Mouse (Mus musculus): ENCODE measurements around the gene Myl3.
A peak's percentile ranks its signal among the peaks of the same experiment; 100 is the strongest.

Myl3 gene

DNA sequence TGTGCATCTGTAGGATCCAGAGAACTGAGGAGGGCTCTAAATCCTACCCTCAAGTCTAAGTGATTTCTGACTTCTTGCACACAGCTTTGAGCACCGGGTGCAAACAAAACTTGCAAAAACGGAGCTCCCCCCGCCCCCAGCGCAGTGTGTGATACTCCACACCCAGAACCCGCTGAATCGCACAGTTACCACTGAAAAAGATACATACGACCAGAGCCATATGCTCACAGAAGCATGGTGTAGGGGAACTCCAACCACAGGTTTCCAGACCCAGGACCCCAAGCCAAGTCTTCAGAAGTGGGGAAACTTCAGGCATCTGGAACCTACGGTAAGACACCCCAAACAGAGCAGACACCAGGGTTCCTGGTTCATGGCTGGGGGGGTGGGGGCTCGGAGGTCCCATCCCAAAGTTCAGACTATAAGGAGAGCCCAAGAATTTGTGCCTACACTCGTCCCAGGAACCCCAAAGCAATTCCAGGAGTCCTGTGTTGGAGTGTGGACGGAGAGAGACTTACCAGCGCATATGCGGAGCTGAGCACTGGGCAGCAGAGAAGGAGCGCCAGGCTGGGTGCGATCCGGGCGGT is at the start of gene Myl3:
TSS of gene Myl3 (plus strand) at position 151 of the 584 bp plus-strand sequence.
- no peak for DNase-seq (ENCODE audit: low spot score)

DNA sequence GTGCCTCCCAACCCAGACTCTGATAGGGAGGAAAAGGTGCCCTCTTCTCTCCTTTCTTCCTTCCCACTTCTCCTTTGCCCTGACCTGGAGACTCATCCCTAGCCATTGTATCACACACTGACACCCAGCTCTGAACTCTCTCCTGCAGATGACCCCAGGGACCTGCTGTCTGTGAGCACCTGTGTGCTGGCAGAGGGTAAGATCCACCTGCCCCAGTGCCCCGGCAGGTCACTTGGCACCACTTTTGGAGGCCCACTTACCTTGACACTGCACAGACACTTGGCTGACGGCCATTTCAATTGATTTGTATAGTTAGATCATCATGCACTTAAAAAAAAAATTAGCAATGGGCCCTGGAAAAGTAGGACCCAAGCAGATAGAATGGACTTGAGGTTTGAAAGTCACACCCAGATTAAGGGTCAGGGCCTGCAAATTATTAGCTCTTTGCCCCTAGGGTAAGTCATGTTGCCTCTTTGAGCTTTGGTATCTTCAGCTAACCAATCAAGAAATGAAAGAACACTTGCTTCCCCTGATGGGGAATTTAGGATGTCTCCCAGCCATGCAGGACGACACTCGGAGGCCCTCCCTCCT is 46.4 kb upstream of the Myl3 start:
- DNase-seq (ENCODE audit: low spot score): no peak

- no peak for DNase-seq (ENCODE audit: low spot score)
Measured at GRCm38 (mm10) chr9:110696427-110696826, 45.2 kb upstream of the Myl3 start.

- no peak for DNase-seq (ENCODE audit: low spot score)
Measured at GRCm38 (mm10) chr9:110697465-110697864, 44.2 kb upstream of the Myl3 start.

- DNase-seq (ENCODE audit: low spot score): no peak
Measured at GRCm38 (mm10) chr9:110699574-110699973, 42.1 kb upstream of the Myl3 start.

DNA sequence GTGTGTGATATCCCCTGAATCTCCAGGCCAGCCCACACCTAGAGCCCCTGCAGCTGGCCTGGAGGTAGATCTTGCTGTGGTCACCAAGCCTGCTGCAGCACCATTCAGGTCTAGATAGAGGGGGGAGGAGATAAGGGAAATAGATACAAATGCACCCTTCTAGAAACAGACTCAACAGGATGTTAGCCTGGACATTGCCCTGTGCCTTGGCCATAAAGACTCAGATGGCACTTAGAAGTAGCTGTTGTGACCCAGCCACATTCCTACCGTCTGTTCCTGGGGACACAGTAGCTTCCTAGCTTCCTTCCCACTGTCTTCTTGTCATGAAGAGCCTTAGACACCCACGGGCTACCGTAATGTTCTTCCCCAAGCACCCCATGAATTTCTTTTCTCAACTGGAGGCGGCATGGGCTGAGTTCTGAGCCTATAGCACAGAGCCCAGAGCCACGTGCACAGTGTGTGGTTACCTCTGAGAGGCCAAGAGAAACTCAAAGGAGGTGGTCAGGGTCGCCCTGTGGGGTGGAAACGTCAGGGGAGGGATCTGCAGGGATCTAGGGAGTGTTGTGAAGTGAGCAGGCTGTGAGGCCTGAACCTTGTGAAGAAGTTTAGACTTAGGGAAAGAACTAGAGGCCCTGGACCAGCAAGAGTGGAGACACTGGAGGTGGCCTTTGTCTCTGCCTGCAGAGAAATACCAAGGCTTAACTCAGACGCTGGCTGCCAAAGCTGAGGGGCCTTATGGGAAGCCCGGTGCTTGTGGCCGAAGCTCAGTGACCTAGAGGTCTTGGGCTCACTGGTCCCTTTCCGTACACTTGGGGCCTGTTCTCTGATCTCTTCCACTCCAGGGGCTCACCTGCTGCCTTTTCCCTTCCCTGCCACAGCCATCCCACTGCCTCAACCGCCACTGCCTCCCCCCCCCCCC is 40.3 kb upstream of the Myl3 start:
- DNase-seq (ENCODE audit: low spot score): no peak

GRCm38 (mm10) chr9:110702848-110703247 is 38.8 kb upstream of the Myl3 start:
- DNase-seq (ENCODE audit: low spot score): no peak

DNA sequence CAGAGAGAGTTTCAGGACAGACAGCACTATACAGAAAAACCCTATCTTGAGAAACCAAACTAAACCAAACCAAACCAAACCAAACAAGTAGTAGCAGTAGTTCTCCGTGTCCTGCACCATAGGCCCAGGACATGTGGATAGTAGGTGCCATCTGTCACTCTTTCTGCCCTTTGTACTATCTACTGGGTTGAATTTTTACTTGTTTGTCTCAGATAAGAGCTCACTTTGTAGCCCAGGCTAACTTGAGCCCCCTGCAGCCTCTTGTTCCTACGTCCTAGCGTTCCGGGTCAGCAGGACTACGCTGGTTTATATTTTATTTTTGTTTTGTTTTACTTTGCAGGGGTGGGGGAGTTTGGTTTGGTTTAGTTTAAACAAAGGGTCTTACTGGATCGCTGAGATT is 37.7 kb upstream of the Myl3 start:
- no peak for DNase-seq (ENCODE audit: low spot score)

DNA sequence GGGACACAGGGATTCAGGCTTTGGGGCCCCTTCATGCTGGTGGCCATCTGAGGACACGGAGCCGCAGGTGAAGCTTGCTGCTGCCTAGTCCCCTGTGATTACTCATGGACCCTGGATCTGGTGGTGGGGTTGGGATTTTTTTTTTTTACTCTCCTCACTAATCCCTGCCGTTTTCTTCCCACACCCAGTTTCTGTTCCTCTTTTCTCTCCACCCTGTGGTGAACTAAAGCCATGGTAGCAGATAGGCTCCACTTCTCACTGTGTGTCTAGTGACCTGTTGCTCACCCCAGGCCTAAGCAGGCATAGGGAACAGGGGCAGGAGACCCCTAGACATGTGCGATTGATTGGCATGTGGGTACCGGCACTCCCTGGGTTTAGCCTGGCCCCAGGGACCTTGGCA is 34.9 kb upstream of the Myl3 start:
- no peak for DNase-seq (ENCODE audit: low spot score)

- peak; percentile 85 for DNase-seq (ENCODE audit: low spot score)
Measured at GRCm38 (mm10) chr9:110709640-110710258, 31.9 kb upstream of the Myl3 start.

DNA sequence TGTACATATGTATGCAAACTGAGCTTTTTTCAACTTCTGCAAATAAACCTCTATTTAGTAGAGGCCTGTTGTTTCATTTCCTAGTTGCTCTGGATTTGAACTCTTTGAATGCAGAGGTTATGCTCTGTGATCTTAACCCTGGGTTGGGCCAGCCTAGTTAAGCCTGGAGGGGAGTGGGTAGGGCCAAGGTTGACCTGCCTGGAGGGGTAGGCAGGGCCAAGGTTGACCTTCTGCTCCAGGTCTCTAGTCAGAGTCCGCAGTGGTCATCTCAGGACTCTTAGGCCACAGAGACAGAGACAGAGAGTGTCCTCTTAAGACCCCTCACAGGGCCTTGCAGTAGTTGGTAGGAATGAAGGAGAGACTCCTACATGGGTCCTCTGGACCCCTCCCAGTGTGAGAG is 30.1 kb upstream of the Myl3 start:
- DNase-seq (ENCODE audit: low spot score): no peak

DNA sequence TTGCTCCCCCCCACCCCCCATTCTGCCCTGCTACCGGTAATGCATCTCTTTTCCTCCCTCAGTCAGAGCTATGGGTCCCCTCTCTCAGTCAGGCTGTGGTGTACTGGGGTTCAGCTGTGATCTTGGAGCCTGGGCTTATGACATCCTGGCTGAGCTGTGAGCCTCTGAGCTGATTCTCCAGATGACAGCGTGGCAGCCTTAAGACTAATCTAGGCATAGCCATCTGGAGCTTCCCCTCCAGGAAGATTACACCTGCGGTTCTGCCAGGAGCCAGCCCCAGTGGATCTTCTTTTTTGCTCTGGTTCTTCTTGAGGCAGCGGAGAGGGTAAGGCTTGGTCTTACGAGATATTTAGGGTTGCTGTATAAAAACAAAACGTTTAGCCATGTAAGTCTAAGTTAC is 29.7 kb upstream of the Myl3 start:
- no peak for DNase-seq (ENCODE audit: low spot score)

DNA sequence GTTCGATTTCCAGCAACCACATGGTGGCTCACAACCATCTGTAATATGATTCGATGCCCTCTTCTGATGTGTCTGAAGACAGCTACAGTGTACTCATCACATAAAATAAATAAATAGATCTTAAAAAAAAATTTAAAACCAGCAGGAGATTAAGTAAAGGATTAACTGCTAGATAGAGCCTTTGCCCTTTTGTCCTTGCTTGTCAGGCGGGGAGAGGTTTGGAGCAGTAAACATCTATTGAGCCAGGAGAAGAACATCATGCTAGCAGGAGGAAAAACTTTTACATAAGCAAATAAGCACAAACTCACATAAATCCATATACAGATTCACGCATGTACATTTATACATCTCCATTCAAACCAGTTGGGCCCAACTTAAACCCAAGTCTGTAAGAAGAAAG is 29.1 kb upstream of the Myl3 start:
- no peak for DNase-seq (ENCODE audit: low spot score)

GRCm38 (mm10) chr9:110713389-110713788 is 28.3 kb upstream of the Myl3 start:
- DNase-seq (ENCODE audit: low spot score): no peak

DNA sequence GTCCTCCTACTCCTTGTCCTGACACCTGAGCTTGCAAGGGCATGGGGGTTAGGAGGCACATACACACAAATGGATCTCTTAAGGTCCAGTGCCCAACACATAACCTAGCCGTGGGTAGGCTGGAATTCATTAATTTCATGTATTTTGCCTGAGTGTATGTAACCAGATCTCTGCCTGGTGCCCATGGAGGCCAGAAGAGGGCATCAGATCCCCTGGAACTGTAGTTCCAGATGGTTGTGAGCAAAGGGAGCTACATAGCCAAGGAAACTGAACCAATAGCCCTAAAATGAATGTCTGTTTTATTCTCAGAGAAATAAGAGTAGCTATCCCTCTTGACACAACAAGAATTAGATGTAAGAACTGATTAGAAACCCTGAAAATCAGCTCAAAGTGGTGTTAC is 26.2 kb upstream of the Myl3 start:
- no peak for DNase-seq (ENCODE audit: low spot score)

GRCm38 (mm10) chr9:110716775-110717174 is 24.9 kb upstream of the Myl3 start:
- DNase-seq (ENCODE audit: low spot score): peak; percentile 84

GRCm38 (mm10) chr9:110718071-110718470 is 23.6 kb upstream of the Myl3 start:
- DNase-seq (ENCODE audit: low spot score): no peak

GRCm38 (mm10) chr9:110718810-110719209 is 22.9 kb upstream of the Myl3 start:
- DNase-seq (ENCODE audit: low spot score): no peak

DNA sequence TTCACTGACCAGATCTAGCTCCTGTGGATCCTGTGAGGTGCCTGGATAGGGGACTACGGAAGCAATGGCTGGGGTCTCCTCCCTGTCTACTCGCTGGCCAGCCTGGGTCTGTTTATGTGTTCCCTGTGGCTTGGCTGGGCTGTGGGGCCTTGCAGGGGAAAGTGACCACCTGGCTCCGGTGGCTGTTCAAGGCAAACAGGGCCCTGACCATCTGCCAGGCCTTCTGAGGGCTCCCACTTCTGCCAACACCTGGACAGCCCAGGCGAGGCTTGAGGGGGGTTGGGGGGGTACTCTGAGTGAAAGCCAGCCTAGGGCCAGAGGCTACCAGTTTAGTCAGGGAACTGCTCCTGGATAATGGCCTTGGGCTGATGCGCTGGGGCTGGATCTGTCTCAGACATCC is 21.7 kb upstream of the Myl3 start:
- no peak for DNase-seq (ENCODE audit: low spot score)

DNA sequence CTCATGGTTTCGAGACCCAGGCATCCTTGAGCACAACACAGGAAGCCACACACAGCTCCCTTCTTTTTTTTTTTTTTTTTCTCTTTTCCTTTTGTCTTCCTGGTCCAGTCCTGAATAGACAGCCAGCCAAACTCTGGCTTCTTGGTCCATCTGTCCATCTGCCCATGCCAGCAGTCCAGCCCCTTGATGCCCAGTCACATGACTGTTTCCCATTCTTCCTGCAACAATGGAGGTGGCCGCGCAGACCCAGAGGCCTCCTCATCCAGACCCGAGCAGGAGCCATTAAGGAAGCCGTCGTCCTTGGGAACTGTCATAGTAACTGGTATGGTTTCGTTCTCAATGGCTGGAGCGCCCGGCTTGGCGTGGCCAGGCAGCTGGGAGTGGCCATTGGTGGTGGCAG is 19.6 kb upstream of the Myl3 start:
- DNase-seq (ENCODE audit: low spot score): no peak

DNA sequence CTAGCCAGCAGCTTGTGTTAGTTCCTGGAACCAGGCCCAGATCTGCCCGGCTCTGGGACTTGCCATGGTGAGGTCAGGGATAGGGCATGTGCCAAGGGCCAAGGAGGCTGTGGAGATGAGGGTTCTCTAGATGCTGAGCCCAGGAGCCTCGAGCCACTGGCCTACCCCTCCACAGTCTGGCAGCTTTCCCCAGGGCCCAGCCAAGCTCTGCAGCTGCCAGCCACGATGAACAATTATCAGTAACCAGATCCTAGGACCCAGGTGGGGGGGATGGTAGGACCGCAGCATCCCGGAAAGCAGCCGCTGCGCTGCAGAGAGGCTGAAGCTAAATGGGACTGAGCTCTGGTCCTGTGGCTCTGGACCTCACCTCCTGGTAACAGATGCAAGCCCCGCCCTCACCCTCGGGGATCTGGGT is 15.9 kb upstream of the Myl3 start:
- peak; percentile 52 for DNase-seq (ENCODE audit: low spot score)

DNA sequence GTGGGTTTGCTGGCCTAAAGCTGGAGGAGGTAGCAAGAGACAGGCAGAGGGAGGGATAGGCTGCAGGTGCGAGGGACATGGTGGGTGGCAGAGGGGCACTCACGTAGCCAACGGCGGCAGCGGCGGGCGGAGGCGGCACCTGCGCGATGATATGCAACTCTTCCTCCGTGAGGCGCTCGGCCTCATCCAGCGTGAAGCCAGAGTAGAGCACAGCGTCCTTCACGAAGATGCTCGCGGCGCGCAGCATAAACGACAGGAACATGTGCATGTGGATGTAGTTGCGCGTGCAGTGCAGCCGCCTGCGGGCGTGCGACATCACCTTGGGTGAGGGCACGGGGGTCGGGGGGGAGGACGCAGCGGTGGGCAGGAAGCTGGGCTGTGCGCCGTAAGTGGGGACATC is 14.8 kb upstream of the Myl3 start:
- no peak for DNase-seq (ENCODE audit: low spot score)

- peak; percentile 58 for DNase-seq (ENCODE audit: low spot score)
Measured at GRCm38 (mm10) chr9:110729841-110730240, 11.8 kb upstream of the Myl3 start.
